Mouse (Mus musculus): ENCODE results near the gene Elmo3.
A peak's percentile ranks its signal among the peaks of the same experiment; 100 is the strongest.

Elmo3 gene

GRCm38 (mm10) chr8:105318662-105319190 lies 13.3 kb downstream of the Elmo3 start:
- DNase-seq (ENCODE audit: low read depth, low spot score): no peak

DNA sequence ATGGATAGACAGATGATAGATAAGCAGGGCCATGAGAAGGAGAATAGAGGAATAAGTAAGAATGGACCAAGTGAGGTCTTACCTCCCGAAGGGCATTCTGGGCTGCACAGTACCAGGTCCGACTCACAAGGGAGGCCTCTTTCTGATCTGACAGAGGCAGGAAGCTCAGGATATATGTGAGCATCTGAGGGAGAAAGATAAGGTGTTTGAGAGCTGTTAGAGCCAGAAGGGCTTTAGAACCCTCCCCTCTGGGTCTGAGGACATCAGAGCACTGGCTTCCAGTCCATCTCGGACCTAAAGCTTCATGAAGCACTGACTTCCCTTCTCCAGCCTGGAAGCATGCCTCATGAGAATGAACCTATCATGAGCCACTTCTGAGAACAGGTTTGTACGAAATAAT lies 17.8 kb downstream of the Elmo3 start:
- Histone ChIP-seq H3K36me3 (ENCODE audit: control insufficient read depth, insufficient read depth, low read length, poor library complexity, severe bottlenecking) (peaks cover 3% of the 10 kb centered on the region), H3K27me3 (ENCODE audit: control insufficient read depth, insufficient read depth, low read length, poor library complexity, severe bottlenecking) (no peaks in the 10 kb centered on the region)
- DNase-seq (ENCODE audit: low read depth, low spot score): no peak

More at GRCm38 (mm10) chr8:105318662-105319190, 13.3 kb downstream of the Elmo3 start:
- Histone ChIP-seq H3K36me3 (ENCODE audit: control insufficient read depth, insufficient read depth, low read length, poor library complexity, severe bottlenecking) (peaks cover 2% of the 10 kb centered on the region; the same call in 1 of the 2 replicates), H3K27me3 (ENCODE audit: control insufficient read depth, insufficient read depth, low read length, poor library complexity, severe bottlenecking) (no peaks in the 10 kb centered on the region)

DNA sequence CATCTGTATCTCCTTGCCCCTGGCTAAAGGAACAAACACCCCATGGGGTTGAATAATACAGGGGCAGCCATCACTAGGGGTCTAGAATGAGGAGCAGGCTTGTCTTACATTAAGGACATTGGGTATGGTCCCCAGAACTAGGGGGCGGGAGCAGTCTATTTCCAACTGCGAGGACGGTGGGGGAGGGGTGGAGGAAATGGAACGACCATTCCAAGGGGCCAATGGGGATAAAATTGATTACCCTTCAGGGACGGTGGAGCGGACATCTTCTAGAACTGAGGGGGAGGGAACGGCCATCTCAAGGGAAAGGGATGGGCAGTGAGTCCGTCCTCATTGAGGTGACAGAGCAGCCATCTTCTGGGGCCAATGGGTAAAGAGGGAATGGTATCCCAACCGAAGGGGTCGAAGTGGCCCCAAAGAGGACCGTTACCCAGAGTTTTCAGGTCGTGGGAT lies 20.3 kb downstream of the Elmo3 start:
- H3K36me3 ChIP-seq (ENCODE audit: control insufficient read depth, insufficient read depth, low read length, poor library complexity, severe bottlenecking): peaks cover 6% of the 10 kb centered on the region
- DNase-seq (ENCODE audit: low read depth, low spot score): no peak

GRCm38 (mm10) chr8:105326141-105326672 lies 20.8 kb downstream of the Elmo3 start, which contains the start of the genes Lrrc29 and Tmem208:
Gene Lrrc29 (minus strand): TSS chr8:105326278.
Gene Tmem208 (plus strand): TSS chr8:105326354.
- peak; percentile 97 for DNase-seq (ENCODE audit: low read depth, low spot score)
- Histone ChIP-seq H3K36me3 (ENCODE audit: control insufficient read depth, insufficient read depth, low read length, poor library complexity, severe bottlenecking) (peaks cover 6% of the 10 kb centered on the region), H3K27me3 (ENCODE audit: control insufficient read depth, insufficient read depth, low read length, poor library complexity, severe bottlenecking) (no peaks in the 10 kb centered on the region)

More for the DNA sequence above, 20.3 kb downstream of the Elmo3 start:
- no peaks in the 10 kb centered on the region for H3K27me3 ChIP-seq (ENCODE audit: control insufficient read depth, insufficient read depth, low read length, poor library complexity, severe bottlenecking)

- H3K27me3 ChIP-seq (ENCODE audit: control insufficient read depth, insufficient read depth, low read length, poor library complexity, severe bottlenecking): no peaks in the 10 kb centered on the region
- DNase-seq (ENCODE audit: low read depth, low spot score): no peak
- H3K36me3 ChIP-seq (ENCODE audit: control insufficient read depth, insufficient read depth, low read length, poor library complexity, severe bottlenecking): peaks cover 6% of the 10 kb centered on the region
Observed at GRCm38 (mm10) chr8:105326968-105327367, 21.6 kb downstream of the Elmo3 start.

GRCm38 (mm10) chr8:105330325-105330724 lies 24.9 kb downstream of the Elmo3 start:
- Histone ChIP-seq H3K27me3 (ENCODE audit: control insufficient read depth, insufficient read depth, low read length, poor library complexity, severe bottlenecking) (no peaks in the 10 kb centered on the region), H3K36me3 (ENCODE audit: control insufficient read depth, insufficient read depth, low read length, poor library complexity, severe bottlenecking) (peaks cover 12% of the 10 kb centered on the region)

GRCm38 (mm10) chr8:105331469-105331868 lies 26.1 kb downstream of the Elmo3 start:
- Histone ChIP-seq H3K36me3 (ENCODE audit: control insufficient read depth, insufficient read depth, low read length, poor library complexity, severe bottlenecking) (peaks cover 14% of the 10 kb centered on the region), H3K27me3 (ENCODE audit: control insufficient read depth, insufficient read depth, low read length, poor library complexity, severe bottlenecking) (no peaks in the 10 kb centered on the region)
- DNase-seq (ENCODE audit: low read depth, low spot score): no peak

More at GRCm38 (mm10) chr8:105330325-105330724, 24.9 kb downstream of the Elmo3 start:
- DNase-seq (ENCODE audit: low read depth, low spot score): no peak

DNA sequence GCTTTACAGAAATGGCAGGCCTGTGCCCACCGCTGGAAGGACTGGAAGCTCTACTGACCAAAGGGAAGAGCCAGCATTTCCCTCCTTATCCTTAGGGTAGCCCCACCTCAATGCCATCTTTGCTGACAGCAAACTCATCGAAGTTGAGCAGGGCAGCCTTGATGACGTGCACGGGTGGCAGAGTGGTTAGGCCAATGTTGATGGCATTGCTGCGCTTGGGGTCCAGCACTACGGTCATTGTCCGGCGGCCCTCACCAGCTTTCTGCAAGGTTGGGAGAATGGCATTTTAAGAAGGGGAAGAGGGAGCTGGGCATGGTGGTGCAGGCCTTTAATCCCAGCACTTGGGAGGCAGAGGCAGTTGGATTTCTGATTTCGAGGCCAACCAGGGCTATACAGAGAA lies 26.5 kb downstream of the Elmo3 start:
- Histone ChIP-seq H3K36me3 (ENCODE audit: control insufficient read depth, insufficient read depth, low read length, poor library complexity, severe bottlenecking) (peaks cover 14% of the 10 kb centered on the region), H3K27me3 (ENCODE audit: control insufficient read depth, insufficient read depth, low read length, poor library complexity, severe bottlenecking) (no peaks in the 10 kb centered on the region)
- DNase-seq (ENCODE audit: low read depth, low spot score): no peak

DNA sequence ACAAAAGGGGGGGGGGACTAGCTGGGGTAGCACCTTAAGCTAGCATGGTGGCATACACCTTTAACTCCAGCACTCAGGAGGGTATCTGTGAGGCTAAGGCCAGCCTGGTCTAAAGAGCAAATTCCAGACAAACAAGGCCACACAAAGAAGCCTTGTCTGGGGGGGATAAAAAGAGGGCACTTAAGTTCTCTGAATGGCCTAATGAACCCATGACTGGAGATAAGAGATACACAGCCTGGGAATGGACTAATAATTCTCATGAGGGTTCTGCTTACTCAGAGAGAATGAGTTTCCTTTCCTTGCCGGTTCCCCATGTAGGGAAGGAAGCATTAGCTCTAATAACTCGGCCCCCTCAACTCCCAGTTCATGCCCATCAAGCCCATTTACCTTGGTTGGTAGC lies 27.1 kb downstream of the Elmo3 start:
- DNase-seq (ENCODE audit: low read depth, low spot score): no peak
- Histone ChIP-seq H3K36me3 (ENCODE audit: control insufficient read depth, insufficient read depth, low read length, poor library complexity, severe bottlenecking) (peaks cover 18% of the 10 kb centered on the region), H3K27me3 (ENCODE audit: control insufficient read depth, insufficient read depth, low read length, poor library complexity, severe bottlenecking) (no peaks in the 10 kb centered on the region)

DNA sequence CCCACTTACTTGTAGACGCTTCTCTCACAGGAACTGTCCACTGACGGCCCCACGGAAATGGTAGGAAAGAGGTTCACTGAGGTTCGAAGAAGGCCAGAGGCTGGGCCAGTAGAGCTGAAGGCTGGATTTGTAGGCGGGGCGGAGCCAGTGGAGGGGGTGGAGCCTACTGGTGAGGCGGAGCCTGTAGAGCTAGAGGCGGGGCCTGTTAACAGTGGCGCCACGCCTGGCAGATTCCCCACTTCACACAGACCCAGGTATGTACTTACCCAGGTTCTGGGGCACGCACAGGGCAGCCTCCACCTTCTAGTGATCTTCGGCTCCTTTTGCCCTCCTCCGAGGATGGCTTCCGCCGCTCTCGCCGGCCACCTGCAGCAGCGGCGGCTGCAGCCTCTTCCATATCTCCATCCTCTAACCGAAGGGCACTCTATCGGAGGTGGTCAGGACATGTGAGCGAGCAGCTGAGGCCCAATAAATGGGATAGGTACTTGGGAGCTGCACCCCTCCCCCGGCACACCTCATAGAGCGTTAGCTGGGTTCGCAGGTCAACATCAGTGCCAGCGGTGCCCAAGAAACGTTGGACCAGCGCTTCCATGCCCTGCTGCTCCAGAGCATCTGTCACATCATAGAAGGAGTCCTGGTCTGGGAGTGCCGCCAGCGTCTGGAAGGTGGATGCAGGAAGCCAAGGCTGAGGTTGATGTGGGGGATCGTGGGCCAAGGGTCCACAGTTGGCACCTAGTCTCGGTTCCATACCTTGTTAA lies 31.2 kb downstream of the Elmo3 start:
- DNase-seq (ENCODE audit: low read depth, low spot score): no peak
- Histone ChIP-seq H3K36me3 (ENCODE audit: control insufficient read depth, insufficient read depth, low read length, poor library complexity, severe bottlenecking) (peaks cover 13% of the 10 kb centered on the region), H3K27me3 (ENCODE audit: control insufficient read depth, insufficient read depth, low read length, poor library complexity, severe bottlenecking) (no peaks in the 10 kb centered on the region)

- no peaks in the 10 kb centered on the region for H3K27me3 ChIP-seq (ENCODE audit: control insufficient read depth, insufficient read depth, low read length, poor library complexity, severe bottlenecking)
- DNase-seq (ENCODE audit: low read depth, low spot score): no peak
Observed at GRCm38 (mm10) chr8:105338992-105339391, 33.6 kb downstream of the Elmo3 start.

DNA sequence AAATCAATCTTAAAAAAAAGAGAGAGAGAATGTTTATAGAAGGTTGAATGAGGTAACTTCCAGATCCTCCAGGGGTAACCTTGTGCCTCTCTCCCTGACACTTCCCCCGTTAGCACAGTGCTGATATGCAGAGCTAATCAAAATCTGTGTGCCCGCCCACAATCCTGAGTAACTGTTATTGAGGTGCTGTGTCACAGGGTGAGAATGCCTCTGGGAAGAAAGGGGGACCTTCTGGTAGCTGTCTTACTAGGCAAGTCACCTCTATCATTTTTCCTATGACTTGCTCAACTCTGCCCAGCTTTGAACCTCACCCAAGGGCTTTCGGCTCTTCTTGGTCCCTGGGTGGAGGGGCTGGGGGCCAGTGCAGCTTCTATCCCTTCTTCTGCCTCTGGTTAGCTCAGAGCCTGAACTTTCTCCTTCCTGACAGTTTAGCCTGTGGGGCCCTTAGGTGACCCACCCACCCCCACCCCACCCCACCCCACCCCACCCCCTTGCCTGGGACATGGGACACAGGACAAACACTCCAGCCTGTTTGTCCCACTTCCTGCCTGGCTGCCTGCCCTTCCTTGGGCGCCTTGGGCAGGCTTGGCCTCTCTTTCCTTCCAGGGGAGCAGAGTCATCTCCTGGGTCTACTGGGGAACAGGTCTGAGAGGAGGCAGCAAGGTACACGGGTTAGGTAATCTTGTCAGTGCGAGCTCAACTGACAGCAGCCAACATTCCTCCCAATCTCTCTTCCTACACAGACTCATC lies 34.7 kb downstream of the Elmo3 start:
- no peak for DNase-seq (ENCODE audit: low read depth, low spot score)
- peaks cover 7% of the 10 kb centered on the region; the same call in 1 of the 2 replicates for H3K36me3 ChIP-seq (ENCODE audit: control insufficient read depth, insufficient read depth, low read length, poor library complexity, severe bottlenecking)
- no peaks in the 10 kb centered on the region for H3K27me3 ChIP-seq (ENCODE audit: control insufficient read depth, insufficient read depth, low read length, poor library complexity, severe bottlenecking)

More at GRCm38 (mm10) chr8:105338992-105339391, 33.6 kb downstream of the Elmo3 start:
- peaks cover 9% of the 10 kb centered on the region for H3K36me3 ChIP-seq (ENCODE audit: control insufficient read depth, insufficient read depth, low read length, poor library complexity, severe bottlenecking)

- DNase-seq (ENCODE audit: low read depth, low spot score): no peak
- H3K36me3 ChIP-seq (ENCODE audit: control insufficient read depth, insufficient read depth, low read length, poor library complexity, severe bottlenecking): peaks cover 5% of the 10 kb centered on the region; the same call in 1 of the 2 replicates
- H3K27me3 ChIP-seq (ENCODE audit: control insufficient read depth, insufficient read depth, low read length, poor library complexity, severe bottlenecking): no peaks in the 10 kb centered on the region
Observed at GRCm38 (mm10) chr8:105341399-105341798, 36.0 kb downstream of the Elmo3 start.

DNA sequence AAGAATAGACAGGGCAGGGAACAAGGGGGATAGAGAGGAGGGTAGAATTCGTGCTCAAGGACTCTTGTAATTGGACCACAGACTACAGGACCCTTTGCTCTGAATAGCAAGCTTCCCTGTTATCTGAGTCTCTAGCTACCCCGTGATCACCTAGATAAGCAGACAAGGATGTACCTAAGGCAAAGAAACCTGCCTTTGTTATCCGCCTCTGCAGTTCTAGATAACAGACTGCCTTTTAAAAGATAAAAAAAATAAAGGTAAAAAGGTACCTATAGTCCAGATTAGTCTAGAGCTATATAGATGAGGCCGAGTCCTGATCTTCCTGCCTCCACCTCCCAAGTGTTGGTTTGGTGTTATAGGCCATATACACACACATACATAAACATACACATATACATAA lies 37.4 kb downstream of the Elmo3 start:
- Histone ChIP-seq H3K27me3 (ENCODE audit: control insufficient read depth, insufficient read depth, low read length, poor library complexity, severe bottlenecking) (no peaks in the 10 kb centered on the region), H3K36me3 (ENCODE audit: control insufficient read depth, insufficient read depth, low read length, poor library complexity, severe bottlenecking) (no peaks in the 10 kb centered on the region)
- DNase-seq (ENCODE audit: low read depth, low spot score): no peak
